31 mouse cellular contexts compared by ENCODE assay signal in genomic region chr10:69962226-69962625, GRCm38 (mm10).
DNase-seq lines count a peak whose midpoint lies in the region; ATAC-seq and TF ChIP-seq lines count a peak whose summit lies in the region.
"Had no signal": no experiment of that assay in that cellular context is flagged by ENCODE, and none has a peak within 500 bp of the region (broad histone marks: within the 10 kb centered on the region; RNA-seq: fewer than 3 reads in every experiment).

No protein-coding gene starts in this region.

- no peak overlapping the region for H3K27ac ChIP-seq in lung, postnatal 0 days (ENCODE audit: low read length)
- H3K27ac ChIP-seq: embryonic facial prominence, embryonic 10.5 days; embryonic facial prominence, embryonic 15.5 days; forebrain, embryonic 13.5 days; hindbrain, embryonic 12.5 days; hindbrain, postnatal 0 days; intestine, embryonic 15.5 days; kidney, postnatal 0 days; limb, embryonic 13.5 days; liver, embryonic 12.5 days; macrophage; midbrain, embryonic 13.5 days; neural tube, embryonic 13.5 days had no signal

- no peaks in the 10 kb centered on the region for H3K9me3 ChIP-seq in lung, postnatal 0 days (ENCODE audit: low read length)
- H3K9me3 ChIP-seq: embryonic facial prominence, embryonic 10.5 days; embryonic facial prominence, embryonic 15.5 days; forebrain, embryonic 13.5 days; hindbrain, embryonic 12.5 days; intestine, embryonic 15.5 days; limb, embryonic 13.5 days; liver, embryonic 12.5 days; midbrain, embryonic 13.5 days; neural tube, embryonic 13.5 days had no signal

- H3K9ac ChIP-seq in lung, postnatal 0 days (replicated peaks; ENCODE audit: low read depth), result no peak overlapping the region
- H3K9ac ChIP-seq: embryonic facial prominence, embryonic 15.5 days; forebrain, embryonic 13.5 days; hindbrain, embryonic 12.5 days; intestine, embryonic 15.5 days; limb, embryonic 13.5 days; liver, embryonic 12.5 days; lung, embryonic 14.5 days; midbrain, embryonic 13.5 days; neural tube, embryonic 13.5 days had no signal

- no peaks in the 10 kb centered on the region for H3K27me3 ChIP-seq in lung, postnatal 0 days (replicated peaks; ENCODE audit: insufficient read depth, low read length)
- H3K27me3 ChIP-seq: embryonic facial prominence, embryonic 15.5 days; forebrain, embryonic 13.5 days; hindbrain, embryonic 12.5 days; intestine, embryonic 15.5 days; limb, embryonic 13.5 days; liver, embryonic 12.5 days; midbrain, embryonic 13.5 days; neural tube, embryonic 13.5 days had no signal

- intact Hi-C loops in gastrocnemius, postnatal 14 days (cut with DNase I; ENCODE audit: low total_unique reads), result no loop called here

- H3K4me1 ChIP-seq in lung, postnatal 0 days (ENCODE audit: insufficient read depth, low read depth, low read length), result no peaks in the 10 kb centered on the region
- H3K4me1 ChIP-seq: embryonic facial prominence, embryonic 10.5 days; embryonic facial prominence, embryonic 15.5 days; forebrain, embryonic 13.5 days; hindbrain, embryonic 12.5 days; intestine, embryonic 15.5 days; limb, embryonic 13.5 days; neural tube, embryonic 13.5 days had no signal

- ATAC-seq in lung, postnatal 0 days, result no peak
- ATAC-seq: forebrain, embryonic 13.5 days; hindbrain, postnatal 0 days; intestine, embryonic 15.5 days; liver, embryonic 12.5 days had no signal

- WGBS in lung, postnatal 0 days, result 80% methylated on average over 7 of the region's 7 CpGs

- no peak overlapping the region for H3K4me3 ChIP-seq in lung, postnatal 0 days (ENCODE audit: low read depth, low read length)
- H3K4me3 ChIP-seq: embryonic facial prominence, embryonic 10.5 days; embryonic facial prominence, embryonic 15.5 days; forebrain, embryonic 13.5 days; hindbrain, embryonic 12.5 days; intestine, embryonic 15.5 days; limb, embryonic 13.5 days; liver, embryonic 12.5 days; midbrain, embryonic 13.5 days; neural tube, embryonic 13.5 days had no signal

- no peak for TF ChIP-seq CTCF in lung, postnatal 0 days (IDR thresholded peaks at IDR 0.05)

- H3K36me3 ChIP-seq in lung, postnatal 0 days (ENCODE audit: insufficient read depth, low read length), result no peaks in the 10 kb centered on the region
- H3K36me3 ChIP-seq: intestine, embryonic 15.5 days; limb, embryonic 13.5 days; liver, embryonic 12.5 days had no signal

- peak; percentile 22 for DNase-seq in gastrocnemius, postnatal 14 days
- no peak for DNase-seq in gastrocnemius, postnatal 4 days (ENCODE audit: low spot score in 2 of 2)
- DNase-seq in lung, postnatal 25 days (ENCODE audit: low spot score), result peak; percentile 19
- DNase-seq in lung, postnatal 0 days (ENCODE audit: low spot score), result no peak
- DNase-seq in fat pad, adult 2 months (ENCODE audit: extremely low read depth, low read depth, low spot score), result peak; percentile 100
- peak; percentile 69 for DNase-seq in urinary bladder, postnatal 14 days (ENCODE audit: low spot score)
- DNase-seq in kidney, postnatal 10 days, result no peak
- DNase-seq: adrenal gland, postnatal 25 days; B cell, adult 2 months; cerebellum, adult 2 months; cerebellum, postnatal 25 days; heart, adult 11 months; heart, postnatal 36 days; kidney, adult 2 months; lung, embryonic 14.5 days; right cerebral cortex, postnatal 4 days; thymus, adult 18-20 months; thymus, postnatal 25 days had no signal

- no peak for TF ChIP-seq EP300 in lung, postnatal 0 days (IDR thresholded peaks at IDR 0.05)

- H3K4me2 ChIP-seq in lung, postnatal 0 days (replicated peaks; ENCODE audit: low read depth, low read length), result no peak overlapping the region
- H3K4me2 ChIP-seq: embryonic facial prominence, embryonic 15.5 days; forebrain, embryonic 13.5 days; heart, embryonic 11.5 days; hindbrain, embryonic 12.5 days; intestine, embryonic 15.5 days; limb, embryonic 13.5 days; liver, embryonic 12.5 days; lung, embryonic 14.5 days; midbrain, embryonic 13.5 days; neural tube, embryonic 13.5 days had no signal

Comparison
In these comparisons a context has a peak if more than half of its experiments do, and no peak if none do; other contexts are left out.
1. DNase-seq: peak in gastrocnemius, postnatal 14 days (single experiment), lung, postnatal 25 days (single experiment), fat pad, adult 2 months (single experiment) and urinary bladder, postnatal 14 days (single experiment); none in gastrocnemius, postnatal 4 days (0 of 2), lung, postnatal 0 days (single experiment) and kidney, postnatal 10 days (single experiment).